Mouse (Mus musculus) kidney, postnatal 0 days (tissue): ENCODE measurements around the gene AC170998.1. TPM values are rescaled to one million over a fixed set of nuclear protein-coding genes. Genes with fewer than 3 reads are reported as not detected.

ENCODE experiments used
- ATAC-seq: fragments of 200-750 bp; cut with Nextera tagmentation; replicated peaks from 2 replicates; pipeline ENCODE4 v1.8.0; 2017; ENCODE audit warnings: low read depth, moderate number of reproducible peaks, moderate TSS enrichment, moderate library complexity; ENCODE audit not compliant: low FRiP score
- DNase-seq: peaks from one replicate; pipeline ENCODE4 v3.0.0-alpha.2; 2016; ENCODE audit warnings: low spot score
- H3K27ac ChIP-seq: fragments of 300-500 bp; sonication (generic); 2 replicates; pipeline ENCODE4 v1.5.1; 2014; ENCODE audit warnings: mild to moderate bottlenecking
- H3K27me3 ChIP-seq: fragments of 300-500 bp; sonication (generic); 2 replicates; pipeline ENCODE4 v1.6.1; 2014; ENCODE audit warnings: low read length, mixed read lengths; ENCODE audit not compliant: insufficient read depth
- H3K36me3 ChIP-seq: fragments of 300-500 bp; sonication (generic); 2 replicates; pipeline ENCODE4 v1.6.1; 2014; ENCODE audit warnings: low read length, mixed read lengths; ENCODE audit not compliant: insufficient read depth
- H3K4me1 ChIP-seq: fragments of 300-500 bp; sonication (generic); replicated peaks from 2 replicates; pipeline ENCODE4 v1.6.1; 2014; ENCODE audit warnings: antibody characterized with exemption, low read length, mixed read lengths; ENCODE audit not compliant: insufficient read depth
- H3K4me2 ChIP-seq: fragments of 300-500 bp; sonication (generic); 2 replicates; pipeline ENCODE4 v1.6.1; 2014; ENCODE audit warnings: mild to moderate bottlenecking, low read length, moderate library complexity, mixed read lengths
- H3K4me3 ChIP-seq: fragments of 300-500 bp; sonication (generic); replicated peaks from 2 replicates; pipeline ENCODE4 v1.5.1; 2014; ENCODE audit warnings: low read depth, low read length
- H3K9ac ChIP-seq: fragments of 300-500 bp; sonication (generic); 2 replicates; pipeline ENCODE4 v1.6.1; 2014; ENCODE audit warnings: low read depth, low read length
- H3K9me3 ChIP-seq: fragments of 300-500 bp; sonication (generic); replicated peaks from 2 replicates; pipeline ENCODE4 v1.6.1; 2016; ENCODE audit warnings: low read length, inconsistent platforms, mixed read lengths
- CTCF ChIP-seq: IDR thresholded peaks from 2 replicates; pipeline ENCODE4 v1.5.1; 2016; ENCODE audit warnings: antibody characterized with exemption, low read depth, mild to moderate bottlenecking, moderate library complexity
- WGBS: fragments of 180-500 bp; shearing (Covaris S2); extraction: QIAGEN DNeasy Blood & Tissue Kit; methylation state at CpG from one replicate; pipeline ENCODE4 v1.1.7; 2014; 5-methylcytosine and 5-hydroxymethylcytosine counted together
- polyA plus RNA-seq: library from polyadenylated mRNA; unstranded; fragments of >200 nt; fragmentation: Nextera tagmentation; extraction: Ambion mirVana; gene quantifications from 2 replicates; pipeline ENCODE4 v1.2.1, GENCODE M21; 2015

Gene AC170998.1
- polyA plus RNA-seq, 1 experiment from 2014 or later, result 0.66 TPM

GRCm38 (mm10) chr17:28743145-28743866 lies 17.4 kb downstream of the AC170998.1 start:
- 82% methylated on average over 11 of the region's 11 CpGs for WGBS
- no peak overlapping the region for H3K4me3 ChIP-seq
- no peak overlapping the region for H3K9ac ChIP-seq
- peaks cover 64% of the 10 kb centered on the region for H3K36me3 ChIP-seq
- H3K27ac ChIP-seq, result peak overlapping the region; percentile 57; the same call in 1 of the 2 replicates
- no peaks in the 10 kb centered on the region for H3K9me3 ChIP-seq
- ATAC-seq (peak; percentile 86), DNase-seq (peak; percentile 32)
- no peak for TF ChIP-seq CTCF
- no peaks in the 10 kb centered on the region for H3K4me1 ChIP-seq
- no peaks in the 10 kb centered on the region for H3K27me3 ChIP-seq
- no peak overlapping the region for H3K4me2 ChIP-seq

DNA sequence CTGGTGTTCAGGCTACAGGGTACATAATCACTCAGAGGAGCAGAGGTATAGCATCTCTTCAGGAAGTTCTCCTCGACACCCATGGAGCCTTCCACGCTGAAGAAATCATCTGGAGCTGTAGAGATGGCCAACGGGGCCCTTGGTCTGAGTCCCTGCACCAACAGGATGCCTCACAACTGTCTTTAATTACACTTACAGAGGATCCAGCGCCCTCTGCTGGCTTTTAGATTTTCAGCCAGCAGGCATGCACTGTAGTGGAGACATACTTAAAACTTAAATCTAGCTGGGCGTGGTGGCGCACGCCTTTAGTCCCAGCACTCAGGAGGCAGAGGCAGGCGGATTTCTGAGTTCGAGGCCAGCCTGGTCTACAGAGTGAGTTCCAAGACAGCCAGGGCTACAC lies 18.0 kb downstream of the AC170998.1 start:
- no peaks in the 10 kb centered on the region for H3K9me3 ChIP-seq
- WGBS, result 94% methylated on average over 9 of the region's 9 CpGs
- no peaks in the 10 kb centered on the region for H3K27me3 ChIP-seq
- no peak overlapping the region for H3K4me3 ChIP-seq
- no peak for ATAC-seq
- peak; percentile 11 for DNase-seq
- peak overlapping the region; percentile 50; the same call in 1 of the 2 replicates for H3K27ac ChIP-seq
- no peaks in the 10 kb centered on the region for H3K4me1 ChIP-seq
- H3K4me2 ChIP-seq, result no peak overlapping the region
- no peak overlapping the region for H3K9ac ChIP-seq
- TF ChIP-seq CTCF, result peak; percentile 40; the same call in 1 of the 2 replicates
- H3K36me3 ChIP-seq, result peaks cover 64% of the 10 kb centered on the region

- DNase-seq, result no peak
- H3K4me2 ChIP-seq, result no peak overlapping the region
- no peak overlapping the region for H3K4me3 ChIP-seq
- H3K36me3 ChIP-seq, result peaks cover 54% of the 10 kb centered on the region
- H3K9me3 ChIP-seq, result no peaks in the 10 kb centered on the region
- no peak for TF ChIP-seq CTCF
- WGBS, result 81% methylated on average over 6 of the region's 6 CpGs
- no peak for ATAC-seq
- no peaks in the 10 kb centered on the region for H3K27me3 ChIP-seq
- no peaks in the 10 kb centered on the region for H3K4me1 ChIP-seq
- H3K27ac ChIP-seq, result no peak overlapping the region
- H3K9ac ChIP-seq, result no peak overlapping the region
These were observed 19.9 kb downstream of the AC170998.1 start for GRCm38 (mm10) chr17:28745773-28746172.

GRCm38 (mm10) chr17:28748001-28748400 lies 22.1 kb downstream of the AC170998.1 start:
- Histone ChIP-seq H3K9ac (no peak overlapping the region), H3K27me3 (no peaks in the 10 kb centered on the region), H3K9me3 (no peaks in the 10 kb centered on the region), H3K4me2 (no peak overlapping the region), H3K27ac (no peak overlapping the region), H3K4me1 (no peaks in the 10 kb centered on the region), H3K4me3 (no peak overlapping the region), H3K36me3 (peaks cover 35% of the 10 kb centered on the region)
- ATAC-seq, result no peak
- WGBS, result 86% methylated on average over 4 of the region's 4 CpGs
- no peak for TF ChIP-seq CTCF
- DNase-seq, result no peak

GRCm38 (mm10) chr17:28750580-28750979 lies 24.7 kb downstream of the AC170998.1 start:
- H3K4me3 ChIP-seq, result no peak overlapping the region
- WGBS, result 73% methylated on average over 6 of the region's 6 CpGs
- H3K9ac ChIP-seq, result no peak overlapping the region
- peaks cover 19% of the 10 kb centered on the region for H3K36me3 ChIP-seq
- no peak overlapping the region for H3K27ac ChIP-seq
- ATAC-seq (no peak), DNase-seq (no peak)
- 0 out of 2 replicates have a peak, but pooled peaks have one; percentile 5 for TF ChIP-seq CTCF
- no peaks in the 10 kb centered on the region for H3K27me3 ChIP-seq
- H3K4me1 ChIP-seq, result no peaks in the 10 kb centered on the region
- no peak overlapping the region for H3K4me2 ChIP-seq
- H3K9me3 ChIP-seq, result no peaks in the 10 kb centered on the region

DNA sequence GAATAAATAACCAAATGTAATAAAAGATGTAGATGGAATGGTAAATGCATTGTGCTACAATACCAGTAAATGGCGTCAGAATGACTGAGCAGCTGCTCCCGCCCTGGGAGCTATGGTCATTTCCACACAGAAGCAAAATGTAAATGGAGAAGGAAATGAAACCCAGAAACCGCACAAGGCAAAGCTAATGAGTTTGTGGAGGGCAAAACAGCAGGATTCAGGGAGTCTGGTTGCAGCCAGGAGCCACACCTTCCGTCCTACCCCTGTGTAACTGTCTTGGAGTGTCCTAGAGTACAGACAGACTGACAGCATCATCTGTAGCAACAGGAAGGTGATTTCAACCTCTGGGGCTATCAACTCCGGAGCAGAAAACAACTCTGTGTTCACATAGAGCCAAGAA lies 30.6 kb downstream of the AC170998.1 start:
- Histone ChIP-seq H3K36me3 (no peaks in the 10 kb centered on the region), H3K4me1 (no peaks in the 10 kb centered on the region), H3K9me3 (no peaks in the 10 kb centered on the region), H3K27ac (no peak overlapping the region), H3K4me3 (no peak overlapping the region), H3K27me3 (no peaks in the 10 kb centered on the region), H3K4me2 (no peak overlapping the region), H3K9ac (no peak overlapping the region)
- no peak for TF ChIP-seq CTCF
- WGBS, result 54% methylated on average over 5 of the region's 5 CpGs
- DNase-seq (no peak), ATAC-seq (no peak)
